Mouse (Mus musculus): ENCODE results near the gene Mef2c. TPM values are rescaled to one million over a fixed set of nuclear protein-coding genes. Genes with fewer than 3 reads are reported as not detected.

The Mef2c gene
- total and polyA plus RNA-seq, 3 experiments = not detected

DNA sequence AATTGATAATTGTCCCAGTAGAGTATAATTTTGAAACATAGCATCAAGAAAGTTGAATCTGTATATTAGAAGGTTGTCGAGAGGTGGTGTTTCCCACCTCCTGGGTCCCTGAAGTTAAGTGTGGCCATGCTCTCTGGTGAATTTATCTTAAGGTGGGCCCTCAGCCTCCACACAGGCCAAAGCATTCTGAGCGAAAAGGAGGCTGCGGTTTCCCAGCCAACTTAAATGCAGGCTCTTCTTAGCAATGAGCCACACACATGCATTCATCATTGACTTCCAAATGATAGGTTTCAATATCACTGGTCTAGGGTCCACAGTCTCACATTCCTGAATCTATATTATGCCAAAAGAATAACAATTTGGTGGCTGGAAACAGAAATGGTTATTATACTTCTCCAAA lies 145.2 kb downstream of the Mef2c start:
- H3K27ac ChIP-seq (ENCODE audit: control insufficient read depth, low read depth, low read length) = peak overlapping the region; percentile 53
- TF ChIP-seq JUND (IDR thresholded peaks at IDR 0.05; ENCODE audit: low read depth, low read length) (no peak), POLR2A (IDR thresholded peaks at IDR 0.05; ENCODE audit: control insufficient read depth in 1 of 2, insufficient read depth in 1 of 2, low read depth in 1 of 2, low read length in 2 of 2, poor library complexity in 1 of 2) (no peak), TAL1 (IDR thresholded peaks at IDR 0.05; ENCODE audit: low read length) (no peak), GABPA (IDR thresholded peaks at IDR 0.05; ENCODE audit: low read depth, low read length) (no peak), ZMIZ1 (IDR thresholded peaks at IDR 0.05; ENCODE audit: low read depth, low read length) (no peak), ETS1 (IDR thresholded peaks at IDR 0.05; ENCODE audit: low read depth, low read length) (no peak), E2F4 (IDR thresholded peaks at IDR 0.05; ENCODE audit: borderline replicate concordance, low read depth, low read length) (no peak)
- peak; percentile 36 for DNase-seq (ENCODE audit: low read depth, low spot score)
- peaks cover 6 to 11% of the 10 kb centered on the region in 2 experiments for H3K4me1 ChIP-seq (ENCODE audit: control insufficient read depth in 1 of 2, insufficient read depth in 2 of 2, low read length in 2 of 2)
- no peaks in the 10 kb centered on the region for H3K79me2 ChIP-seq (ENCODE audit: control insufficient read depth, insufficient read depth, low read length, poor library complexity)
- H3K27me3 ChIP-seq (ENCODE audit: control insufficient read depth in 1 of 2, insufficient read depth in 2 of 2, low read length in 2 of 2) = no peaks in the 10 kb centered on the region
- no peaks in the 10 kb centered on the region for H3K9me3 ChIP-seq (replicated peaks; ENCODE audit: insufficient read depth, low read length)
- H3K4me3 ChIP-seq (ENCODE audit: control insufficient read depth in 1 of 2, insufficient read depth in 1 of 2, low read depth in 2 of 2, low read length in 2 of 2) = peak overlapping the region; percentile 2 to 49; a peak in 3 of 4 replicates
- H3K9ac ChIP-seq (ENCODE audit: control insufficient read depth, low read depth, low read length, poor library complexity, severe bottlenecking) = peak overlapping the region; percentile 29; the same call in 1 of the 2 replicates
- H3K36me3 ChIP-seq (ENCODE audit: control insufficient read depth in 1 of 2, insufficient read depth in 2 of 2, low read length in 2 of 2) = peaks cover 0 to 16% of the 10 kb centered on the region in 2 experiments; a peak in 2 of 4 replicates

DNA sequence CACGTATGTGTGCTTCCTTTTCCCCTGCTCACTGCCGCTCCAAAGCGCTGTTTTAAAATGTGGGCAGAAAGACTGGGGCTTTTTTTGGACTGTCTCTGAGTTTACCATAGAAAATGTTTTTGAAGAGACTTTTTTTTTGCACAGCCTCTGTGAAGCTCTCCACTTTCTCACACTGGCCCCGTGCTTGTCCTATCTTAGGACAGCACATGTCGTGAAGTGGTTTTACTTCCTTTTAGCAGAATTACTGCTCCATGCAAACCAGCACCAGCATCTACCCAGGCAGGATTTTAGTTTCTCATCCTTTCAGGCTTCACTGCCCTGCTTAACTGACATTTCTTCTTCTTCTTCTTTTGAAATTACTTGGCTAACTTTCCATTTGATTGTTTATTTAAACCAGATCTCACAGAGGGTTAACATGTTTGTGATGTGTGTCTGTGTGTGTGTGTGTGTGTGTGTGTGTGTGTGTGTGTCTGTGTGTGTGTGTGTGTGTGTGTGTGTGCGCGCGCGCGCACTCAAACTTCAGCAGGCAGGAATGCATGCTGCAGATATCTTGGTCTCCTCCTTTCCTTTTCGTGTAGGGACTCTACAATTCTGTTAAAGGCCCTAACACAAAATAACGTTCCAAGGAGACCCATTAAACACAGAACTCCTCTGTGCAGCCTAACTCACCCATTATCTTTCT lies 146.1 kb downstream of the Mef2c start:
- peak; percentile 90 for DNase-seq (ENCODE audit: low read depth, low spot score)
- Histone ChIP-seq H3K27ac (ENCODE audit: control insufficient read depth, low read depth, low read length) (peak overlapping the region; percentile 85), H3K4me1 (ENCODE audit: control insufficient read depth in 1 of 2, insufficient read depth in 2 of 2, low read length in 2 of 2) (peaks cover 6 to 11% of the 10 kb centered on the region in 2 experiments), H3K9ac (ENCODE audit: control insufficient read depth, low read depth, low read length, poor library complexity, severe bottlenecking) (peak overlapping the region; percentile 58), H3K4me3 (ENCODE audit: control insufficient read depth in 1 of 2, insufficient read depth in 1 of 2, low read depth in 2 of 2, low read length in 2 of 2) (peak overlapping the region; percentile 49 to 53), H3K27me3 (ENCODE audit: control insufficient read depth in 1 of 2, insufficient read depth in 2 of 2, low read length in 2 of 2) (no peaks in the 10 kb centered on the region), H3K36me3 (ENCODE audit: control insufficient read depth in 1 of 2, insufficient read depth in 2 of 2, low read length in 2 of 2) (peaks cover 0 to 16% of the 10 kb centered on the region in 2 experiments; a peak in 2 of 4 replicates), H3K9me3 (replicated peaks; ENCODE audit: insufficient read depth, low read length) (no peaks in the 10 kb centered on the region), H3K79me2 (ENCODE audit: control insufficient read depth, insufficient read depth, low read length, poor library complexity) (no peaks in the 10 kb centered on the region)
- no peak for TF ChIP-seq SMC3 (IDR thresholded peaks at IDR 0.05; ENCODE audit: low read depth, low read length)
- TF ChIP-seq POLR2AphosphoS2 (IDR thresholded peaks at IDR 0.05; ENCODE audit: low read length) = no peak
- no peak for TF ChIP-seq MEF2A (IDR thresholded peaks at IDR 0.05; ENCODE audit: extremely low read depth, insufficient replicate concordance, low read depth, low read length, poor library complexity, severe bottlenecking)
- no peak for TF ChIP-seq MAZ (IDR thresholded peaks at IDR 0.05; ENCODE audit: low read depth, low read length)
- TF ChIP-seq ELF1 (IDR thresholded peaks at IDR 0.05; ENCODE audit: low read depth, low read length) = no peak
- no peak for TF ChIP-seq USF2 (IDR thresholded peaks at IDR 0.05; ENCODE audit: borderline replicate concordance in 1 of 2, insufficient read depth in 1 of 2, low read depth in 1 of 2, low read length in 2 of 2)
- 0 out of 2 replicates have a peak, but pooled peaks have one; percentile 22 for TF ChIP-seq HCFC1 (IDR thresholded peaks at IDR 0.05; ENCODE audit: low read depth, low read length)
- TF ChIP-seq RCOR1 (IDR thresholded peaks at IDR 0.05; ENCODE audit: low read depth, low read length) = peak; percentile 67
- TF ChIP-seq ZMIZ1 (IDR thresholded peaks at IDR 0.05; ENCODE audit: low read depth, low read length) = peak; percentile 43; the same call in 1 of the 2 replicates
- no peak for TF ChIP-seq MYB (IDR thresholded peaks at IDR 0.05; ENCODE audit: low read depth, low read length)
- TF ChIP-seq ZKSCAN1 (IDR thresholded peaks at IDR 0.05; ENCODE audit: low read depth, low read length) = no peak
- TF ChIP-seq CHD2 (IDR thresholded peaks at IDR 0.05; ENCODE audit: low read length) = no peak
- no peak for TF ChIP-seq CTCF (IDR thresholded peaks at IDR 0.05 in 2 of 3, conservative IDR thresholded peaks at IDR 0.05 in 1 of 3; ENCODE audit: control insufficient read depth in 1 of 3, insufficient read depth in 1 of 3, low read depth in 2 of 3, low read length in 3 of 3, poor library complexity in 1 of 3, severe bottlenecking in 1 of 3)
- TF ChIP-seq GABPA (IDR thresholded peaks at IDR 0.05; ENCODE audit: low read depth, low read length) = no peak
- no peak for TF ChIP-seq POLR2AphosphoS5 (IDR thresholded peaks at IDR 0.05; ENCODE audit: borderline replicate concordance, low read depth, low read length)
- peak; percentile 74 to 83 for TF ChIP-seq EP300 (IDR thresholded peaks at IDR 0.05; ENCODE audit: low read depth in 1 of 2, low read length in 2 of 2)
- peak; percentile 77 for TF ChIP-seq GATA1 (IDR thresholded peaks at IDR 0.05; ENCODE audit: low read depth, low read length)
- no peak; the same call in 1 of the 2 replicates for TF ChIP-seq USF1 (IDR thresholded peaks at IDR 0.05; ENCODE audit: low read depth, low read length)
- TF ChIP-seq JUND (IDR thresholded peaks at IDR 0.05; ENCODE audit: low read depth, low read length) = no peak
- peak; percentile 56; the same call in 1 of the 2 replicates for TF ChIP-seq NRF1 (IDR thresholded peaks at IDR 0.05; ENCODE audit: insufficient read depth, low read depth, low read length, poor library complexity, severe bottlenecking)
- TF ChIP-seq MAFK (IDR thresholded peaks at IDR 0.05; ENCODE audit: borderline replicate concordance, low read depth, low read length) = no peak
- peak; percentile 33; the same call in 1 of the 2 replicates for TF ChIP-seq NELFE (IDR thresholded peaks at IDR 0.05; ENCODE audit: low read depth, low read length)
- peak; percentile 72 for TF ChIP-seq MAX (IDR thresholded peaks at IDR 0.05; ENCODE audit: low read length)
- 0 out of 4 replicates have a peak, but pooled peaks of 1 of the 2 experiments have one; percentile 26 for TF ChIP-seq POLR2A (IDR thresholded peaks at IDR 0.05; ENCODE audit: control insufficient read depth in 1 of 2, insufficient read depth in 1 of 2, low read depth in 1 of 2, low read length in 2 of 2, poor library complexity in 1 of 2)
- no peak for TF ChIP-seq MXI1 (IDR thresholded peaks at IDR 0.05; ENCODE audit: low read depth, low read length)
- peak; percentile 82 for TF ChIP-seq TCF12 (IDR thresholded peaks at IDR 0.05; ENCODE audit: low read depth, low read length)
